In the genomic region with DNA sequence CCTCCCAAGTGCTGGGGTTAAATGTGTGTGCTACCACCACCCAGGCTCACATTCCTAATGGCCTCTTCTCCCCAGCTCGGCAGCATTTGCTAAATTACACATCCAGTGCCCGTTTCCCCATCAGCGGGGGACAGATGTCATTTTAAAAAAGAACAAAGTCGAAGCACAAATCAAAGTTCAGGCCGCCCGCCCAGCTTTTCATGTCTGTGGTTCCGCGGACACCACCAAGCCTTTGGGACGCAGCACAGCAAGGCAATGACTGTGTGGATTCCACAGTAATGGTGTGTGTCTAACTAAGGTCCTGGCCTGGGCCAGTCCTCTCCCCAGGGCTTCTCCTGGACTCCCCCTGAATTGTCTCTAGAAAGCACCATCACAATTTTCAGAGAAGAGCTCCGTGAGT, we compare ENCODE assay signal across 13 mouse cellular contexts. TPM values are rescaled to one million over a fixed set of nuclear protein-coding genes. Genes with fewer than 3 reads are reported as not detected.
A peak's percentile ranks its signal among the peaks of the same experiment; 100 is the strongest.
DNase-seq lines count a peak whose midpoint lies in the region; ATAC-seq and TF ChIP-seq lines count a peak whose summit lies in the region.
"Had no signal": no experiment of that assay in that cellular context is flagged by ENCODE, and none has a peak within 500 bp of the region (broad histone marks: within the 10 kb centered on the region; RNA-seq: fewer than 3 reads in every experiment).

No protein-coding gene starts in this region.

- intact Hi-C loops in heart, postnatal 14 days (cut with DNase I) = no loop called here

- DNase-seq in heart, postnatal 14 days = no peak
- DNase-seq in lung, embryonic 14.5 days = no peak
- DNase-seq in lung, postnatal 25 days (ENCODE audit: low spot score) = no peak
- no peak for DNase-seq in frontal cortex, postnatal 14 days (ENCODE audit: low spot score in 2 of 2)
- no peak for DNase-seq in ovary, postnatal 14 days (ENCODE audit: low spot score)
- DNase-seq: adrenal gland, adult 2 months; cerebellum, postnatal 14 days; spleen, adult 18-20 months; thymus, adult 18-20 months had no signal

- H3K27ac ChIP-seq in heart, embryonic 13.5 days (replicated peaks) = peak overlapping the region; percentile 2
- no peak overlapping the region for H3K27ac ChIP-seq in lung, embryonic 14.5 days (ENCODE audit: low read depth)
- peak overlapping the region; percentile 55; the same call in 1 of the 2 replicates for H3K27ac ChIP-seq in forebrain, embryonic 13.5 days
- peak overlapping the region; percentile 2; the same call in 1 of the 2 replicates for H3K27ac ChIP-seq in liver, embryonic 16.5 days (ENCODE audit: low read length)
- H3K27ac ChIP-seq: left cerebral cortex, adult 2 months had no signal

- H3K9ac ChIP-seq in heart, embryonic 13.5 days = peak overlapping the region; percentile 58
- H3K9ac ChIP-seq in lung, embryonic 14.5 days = no peak overlapping the region
- H3K9ac ChIP-seq in forebrain, embryonic 13.5 days = peak overlapping the region; percentile 5; the same call in 1 of the 2 replicates
- H3K9ac ChIP-seq in liver, embryonic 16.5 days (ENCODE audit: low read depth, low read length) = no peak overlapping the region

- no peak for ATAC-seq in heart, embryonic 13.5 days (ENCODE audit: extremely low read depth, insufficient number of reproducible peaks, low FRiP score, low TSS enrichment)
- ATAC-seq in lung, embryonic 14.5 days (ENCODE audit: insufficient read depth) = no peak
- ATAC-seq in forebrain, embryonic 13.5 days = no peak
- ATAC-seq in liver, embryonic 16.5 days (ENCODE audit: low read depth) = no peak

- WGBS in heart, embryonic 13.5 days = 65% methylated on average over 10 of the region's 10 CpGs
- 41% methylated on average over 10 of the region's 10 CpGs for WGBS in lung, embryonic 14.5 days
- 15% methylated on average over 10 of the region's 10 CpGs for WGBS in forebrain, embryonic 13.5 days
- 64% methylated on average over 10 of the region's 10 CpGs for WGBS in liver, embryonic 16.5 days (ENCODE audit: insufficient replicate concordance)

- TF ChIP-seq CTCF in lung, embryonic 14.5 days (IDR thresholded peaks at IDR 0.05; ENCODE audit: low read depth) = no peak

- H3K9me3 ChIP-seq in heart, embryonic 13.5 days = no peaks in the 10 kb centered on the region
- H3K9me3 ChIP-seq in lung, embryonic 14.5 days (ENCODE audit: low read depth, low read length) = no peaks in the 10 kb centered on the region
- no peaks in the 10 kb centered on the region for H3K9me3 ChIP-seq in forebrain, embryonic 13.5 days (replicated peaks)
- H3K9me3 ChIP-seq in liver, embryonic 16.5 days (replicated peaks; ENCODE audit: control insufficient read depth, low read length) = no peaks in the 10 kb centered on the region

- peaks cover 99% of the 10 kb centered on the region for H3K4me1 ChIP-seq in heart, embryonic 13.5 days
- peaks cover 49% of the 10 kb centered on the region for H3K4me1 ChIP-seq in lung, embryonic 14.5 days (ENCODE audit: insufficient read depth)
- peaks cover 79% of the 10 kb centered on the region for H3K4me1 ChIP-seq in forebrain, embryonic 13.5 days
- H3K4me1 ChIP-seq in liver, embryonic 16.5 days (ENCODE audit: control insufficient read depth, low read depth, low read length) = peaks cover 36% of the 10 kb centered on the region

- no peaks in the 10 kb centered on the region for H3K36me3 ChIP-seq in heart, embryonic 13.5 days
- H3K36me3 ChIP-seq in lung, embryonic 14.5 days (ENCODE audit: insufficient read depth) = no peaks in the 10 kb centered on the region
- H3K36me3 ChIP-seq in forebrain, embryonic 13.5 days (ENCODE audit: poor library complexity, severe bottlenecking) = no peaks in the 10 kb centered on the region
- H3K36me3 ChIP-seq in liver, embryonic 16.5 days (ENCODE audit: control insufficient read depth, insufficient read depth) = no peaks in the 10 kb centered on the region

- no peak overlapping the region for H3K4me2 ChIP-seq in heart, embryonic 13.5 days
- H3K4me2 ChIP-seq in lung, embryonic 14.5 days = peak overlapping the region; percentile 7; the same call in 1 of the 2 replicates
- H3K4me2 ChIP-seq in forebrain, embryonic 13.5 days = 0 out of 2 replicates have a peak overlapping the region, but pooled peaks have one; percentile 8
- no peak overlapping the region for H3K4me2 ChIP-seq in liver, embryonic 16.5 days (ENCODE audit: low read depth, low read length)

- no peaks in the 10 kb centered on the region; the same call in 1 of the 2 replicates for H3K27me3 ChIP-seq in heart, embryonic 13.5 days (replicated peaks)
- H3K27me3 ChIP-seq in lung, embryonic 14.5 days (ENCODE audit: insufficient read depth, low read length) = no peaks in the 10 kb centered on the region
- no peaks in the 10 kb centered on the region for H3K27me3 ChIP-seq in forebrain, embryonic 13.5 days
- no peaks in the 10 kb centered on the region for H3K27me3 ChIP-seq in liver, embryonic 16.5 days (ENCODE audit: control insufficient read depth, insufficient read depth, low read depth, low read length)

- no peak overlapping the region for H3K4me3 ChIP-seq in heart, embryonic 13.5 days
- no peak overlapping the region for H3K4me3 ChIP-seq in lung, embryonic 14.5 days (ENCODE audit: low read depth, low read length)
- H3K4me3 ChIP-seq in forebrain, embryonic 13.5 days = no peak overlapping the region
- H3K4me3 ChIP-seq in liver, embryonic 16.5 days (ENCODE audit: low read depth, low read length) = no peak overlapping the region
- H3K4me3 ChIP-seq: left cerebral cortex, adult 2 months had no signal

RNA-seq across cellular contexts. Expression of gene Shb, which starts 32.7 kb away (rescaled TPM):
- 8.6 and 8.8 TPM in 2 replicates for polyA plus RNA-seq in heart, embryonic 13.5 days (2015; fragmentation: Nextera tagmentation; extraction: Ambion mirVana)
- total RNA-seq in heart, postnatal 14 days (2021) = 10 to 100 TPM; 29.7 to 46.1 TPM
- polyA plus RNA-seq in lung, embryonic 14.5 days (2014; fragmentation: Nextera tagmentation; extraction: Ambion mirVana) = 10.6 TPM in 2 replicates
- 6.5 and 7.2 TPM in 2 replicates for polyA plus RNA-seq in forebrain, embryonic 13.5 days (2015; fragmentation: Nextera tagmentation; extraction: Ambion mirVana)
- polyA plus RNA-seq in liver, embryonic 16.5 days (2015; fragmentation: Nextera tagmentation; extraction: Ambion mirVana) = 1.4 and 1.5 TPM in 2 replicates

Comparison
In these comparisons a context has a peak if more than half of its experiments do, and no peak if none do; other contexts are left out.
1. H3K4me2 ChIP-seq: peak in lung, embryonic 14.5 days (single experiment) and forebrain, embryonic 13.5 days (single experiment); none in heart, embryonic 13.5 days (single experiment) and liver, embryonic 16.5 days (single experiment).
2. H3K9ac ChIP-seq: peak in heart, embryonic 13.5 days (single experiment) and forebrain, embryonic 13.5 days (single experiment); none in lung, embryonic 14.5 days (single experiment) and liver, embryonic 16.5 days (single experiment).